Comparison of ENCODE assay signal across 8 mouse cellular contexts in the genomic region with DNA sequence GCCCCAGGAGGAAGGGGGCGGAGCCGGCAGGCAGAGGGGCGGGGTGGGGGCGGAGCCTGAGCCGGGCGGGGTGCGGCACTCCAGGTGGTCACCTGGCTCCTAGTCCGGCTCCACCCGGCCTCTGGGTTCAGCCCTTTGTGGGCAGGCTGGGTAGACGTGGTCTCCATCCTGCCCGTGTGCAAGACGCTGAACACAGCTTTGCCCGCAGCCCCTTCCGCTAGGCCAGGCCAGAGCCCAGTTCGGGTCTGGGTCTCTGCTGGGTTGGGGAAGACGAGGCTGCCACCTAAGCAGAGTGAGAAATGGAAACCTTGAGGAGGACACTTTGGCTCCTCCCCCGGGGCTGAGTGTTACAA.
DNase-seq lines count a peak whose midpoint lies in the region; ATAC-seq and TF ChIP-seq lines count a peak whose summit lies in the region.

No protein-coding gene starts in this region.

- TF ChIP-seq CTCF in kidney, postnatal 0 days (IDR thresholded peaks at IDR 0.05; ENCODE audit: low read depth) = no peak
- no peak for TF ChIP-seq CTCF in hindbrain, postnatal 0 days (IDR thresholded peaks at IDR 0.05; ENCODE audit: low read depth)

- H3K4me1 ChIP-seq in kidney, postnatal 0 days (replicated peaks; ENCODE audit: insufficient read depth, low read length) = peaks cover 15% of the 10 kb centered on the region
- peaks cover 26% of the 10 kb centered on the region for H3K4me1 ChIP-seq in embryonic facial prominence, embryonic 10.5 days
- peaks cover 7% of the 10 kb centered on the region; the same call in 1 of the 2 replicates for H3K4me1 ChIP-seq in hindbrain, postnatal 0 days (ENCODE audit: insufficient read depth, low read length)

- no peak for DNase-seq in kidney, postnatal 0 days (ENCODE audit: low spot score)
- no peak for DNase-seq in kidney, adult 8-10 months
- no peak for DNase-seq in embryonic facial prominence, embryonic 10.5 days (ENCODE audit: low spot score)
- no peak for DNase-seq in hindbrain, postnatal 0 days (ENCODE audit: low spot score)
- no peak for DNase-seq in frontal cortex, postnatal 36 days (ENCODE audit: low spot score in 2 of 2)

- 1% methylated on average over 9 of the region's 17 CpGs for WGBS in kidney, postnatal 0 days
- WGBS in embryonic facial prominence, embryonic 10.5 days = 3% methylated on average over 17 of the region's 17 CpGs
- 4% methylated on average over 17 of the region's 17 CpGs for WGBS in hindbrain, postnatal 0 days

- peak overlapping the region; percentile 75 for H3K4me3 ChIP-seq in kidney, postnatal 0 days (replicated peaks; ENCODE audit: low read depth, low read length)
- peak overlapping the region; percentile 89 for H3K4me3 ChIP-seq in embryonic facial prominence, embryonic 10.5 days
- H3K4me3 ChIP-seq in hindbrain, postnatal 0 days (ENCODE audit: low read length) = peak overlapping the region; percentile 60
- H3K4me3 ChIP-seq in myocyte = peak overlapping the region; percentile 24

- H3K79me2 ChIP-seq in myocyte (ENCODE audit: control insufficient read depth, insufficient read depth) = no peaks in the 10 kb centered on the region

- no peaks in the 10 kb centered on the region for H3K27me3 ChIP-seq in kidney, postnatal 0 days (ENCODE audit: insufficient read depth, low read length)
- peaks cover 12% of the 10 kb centered on the region; the same call in 1 of the 2 replicates for H3K27me3 ChIP-seq in embryonic facial prominence, embryonic 10.5 days (replicated peaks; ENCODE audit: low read depth, poor library complexity, severe bottlenecking)
- H3K27me3 ChIP-seq in hindbrain, postnatal 0 days (ENCODE audit: insufficient read depth, low read length) = no peaks in the 10 kb centered on the region
- peaks cover 4% of the 10 kb centered on the region for H3K27me3 ChIP-seq in myocyte (ENCODE audit: control insufficient read depth, insufficient read depth, insufficient read length)

- H3ac ChIP-seq in myocyte (ENCODE audit: control insufficient read depth, insufficient read length) = no peak overlapping the region

- no peak for TF ChIP-seq POLR2A in myocyte (IDR thresholded peaks at IDR 0.05; ENCODE audit: insufficient read length, low read depth)

- peak; percentile 88 for ATAC-seq in kidney, postnatal 0 days (replicated peaks; ENCODE audit: low FRiP score, low read depth)
- no peak; the same call in 1 of the 2 replicates for ATAC-seq in hindbrain, postnatal 0 days
- ATAC-seq in megakaryocyte-erythroid progenitor cell, adult 5-6 weeks (replicated peaks; ENCODE audit: low FRiP score, low TSS enrichment, poor library complexity, severe bottlenecking) = no peak
- no peak for ATAC-seq in megakaryocyte progenitor cell, adult 5-6 weeks (replicated peaks; ENCODE audit: poor library complexity)

- H3K27ac ChIP-seq in kidney, postnatal 0 days = no peak overlapping the region
- peak overlapping the region; percentile 91 for H3K27ac ChIP-seq in embryonic facial prominence, embryonic 10.5 days (replicated peaks)
- peak overlapping the region; percentile 54; the same call in 1 of the 2 replicates for H3K27ac ChIP-seq in hindbrain, postnatal 0 days

- H3K9me3 ChIP-seq in kidney, postnatal 0 days (replicated peaks; ENCODE audit: low read length) = no peaks in the 10 kb centered on the region
- no peaks in the 10 kb centered on the region for H3K9me3 ChIP-seq in embryonic facial prominence, embryonic 10.5 days
- no peaks in the 10 kb centered on the region for H3K9me3 ChIP-seq in hindbrain, postnatal 0 days (ENCODE audit: low read length)

- peak overlapping the region; percentile 48; the same call in 1 of the 2 replicates for H3K9ac ChIP-seq in kidney, postnatal 0 days (ENCODE audit: low read depth, low read length)
- H3K9ac ChIP-seq in hindbrain, postnatal 0 days (replicated peaks; ENCODE audit: low read length) = peak overlapping the region; percentile 54; the same call in 1 of the 2 replicates

- peak overlapping the region; percentile 97 for H3K4me2 ChIP-seq in kidney, postnatal 0 days (ENCODE audit: low read length)
- H3K4me2 ChIP-seq in hindbrain, postnatal 0 days (ENCODE audit: low read depth, low read length) = peak overlapping the region; percentile 97
- H3K4me2 ChIP-seq in myocyte (ENCODE audit: low read depth) = peak overlapping the region; percentile 71

- H3K36me3 ChIP-seq in kidney, postnatal 0 days (ENCODE audit: insufficient read depth, low read length) = no peaks in the 10 kb centered on the region
- H3K36me3 ChIP-seq in embryonic facial prominence, embryonic 10.5 days (replicated peaks) = no peaks in the 10 kb centered on the region
- no peaks in the 10 kb centered on the region for H3K36me3 ChIP-seq in hindbrain, postnatal 0 days (ENCODE audit: insufficient read depth, low read length)
- H3K36me3 ChIP-seq in myocyte (ENCODE audit: control insufficient read depth, insufficient read depth) = no peaks in the 10 kb centered on the region

TF ChIP-seq in myocyte, 11 proteins besides CTCF, POLR2A, EP300 and RAD21:
- TF ChIP-seq MYOD1 (IDR thresholded peaks at IDR 0.05; ENCODE audit: control insufficient read depth in 1 of 3, insufficient read length in 2 of 3, low read depth in 2 of 3) (no peak), USF1 (IDR thresholded peaks at IDR 0.05; ENCODE audit: low read depth) (no peak), POLR2AphosphoS2 (IDR thresholded peaks at IDR 0.05; ENCODE audit: insufficient read length, low read depth) (no peak), TCF3 (IDR thresholded peaks at IDR 0.05; ENCODE audit: insufficient read length, low read depth) (no peak), REST (IDR thresholded peaks at IDR 0.05; ENCODE audit: insufficient read depth, insufficient read length) (no peak), CEBPB (IDR thresholded peaks at IDR 0.05; ENCODE audit: insufficient read depth, poor library complexity, severe bottlenecking) (no peak), TCF12 (IDR thresholded peaks at IDR 0.05; ENCODE audit: insufficient read depth, poor library complexity, severe bottlenecking) (no peak), MAX (IDR thresholded peaks at IDR 0.05; ENCODE audit: low read depth) (no peak), MYOG (IDR thresholded peaks at IDR 0.05; ENCODE audit: control insufficient read depth in 1 of 3, insufficient read depth in 1 of 3, insufficient read length in 2 of 3, low read depth in 2 of 3) (no peak), SRF (IDR thresholded peaks at IDR 0.05; ENCODE audit: control insufficient read depth, insufficient read length, low read depth) (no peak)

Comparison
In these comparisons a context has a peak if more than half of its experiments do, and no peak if none do; other contexts are left out.
1. H3K4me3 ChIP-seq: peak in every context shown above with its lines; median percentile 89 in embryonic facial prominence, embryonic 10.5 days; 75 in kidney, postnatal 0 days; 60 in hindbrain, postnatal 0 days; 24 in myocyte.